ENCODE assay signal across 13 mouse cellular contexts in the genomic region with DNA sequence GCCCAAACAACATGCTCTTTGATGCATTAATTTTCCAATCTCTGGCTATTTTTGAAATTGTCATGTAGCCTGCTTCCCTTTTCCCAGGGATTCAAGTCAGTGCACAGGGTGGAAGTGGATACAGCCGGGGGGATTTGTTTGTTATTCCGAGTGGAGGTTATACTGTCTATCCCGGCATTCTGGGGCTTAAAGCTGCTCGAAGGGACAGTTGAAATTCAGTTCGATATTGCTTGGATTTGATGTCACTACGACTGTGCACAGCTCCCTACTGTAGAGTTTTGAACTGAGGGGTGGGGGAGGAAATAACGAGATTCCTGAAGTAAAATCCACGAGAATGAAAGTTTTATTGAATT.
DNase-seq lines count a peak whose midpoint lies in the region; ATAC-seq lines count a peak whose summit lies in the region.
"Had no signal": no experiment of that assay in that cellular context is flagged by ENCODE, and none has a peak within 500 bp of the region (broad histone marks: within the 10 kb centered on the region; RNA-seq: fewer than 3 reads in every experiment).

No protein-coding gene starts in this region.

- no peaks in the 10 kb centered on the region for H3K9me3 ChIP-seq in forebrain, embryonic 14.5 days (replicated peaks; ENCODE audit: control insufficient read depth, low read length)
- H3K9me3 ChIP-seq in hindbrain, embryonic 11.5 days (ENCODE audit: control insufficient read depth, low read length): no peaks in the 10 kb centered on the region
- H3K9me3 ChIP-seq in midbrain, embryonic 12.5 days: no peaks in the 10 kb centered on the region
- no peaks in the 10 kb centered on the region for H3K9me3 ChIP-seq in neural tube, embryonic 15.5 days (replicated peaks)
- no peaks in the 10 kb centered on the region for H3K9me3 ChIP-seq in limb, embryonic 10.5 days (replicated peaks)
- H3K9me3 ChIP-seq: limb, embryonic 15.5 days had no signal

- H3K4me2 ChIP-seq in forebrain, embryonic 14.5 days (ENCODE audit: low read length): peak overlapping the region; percentile 41
- H3K4me2 ChIP-seq in hindbrain, embryonic 11.5 days (replicated peaks; ENCODE audit: low read depth, low read length): no peak overlapping the region; the same call in 1 of the 2 replicates
- peak overlapping the region; percentile 43 for H3K4me2 ChIP-seq in midbrain, embryonic 12.5 days (replicated peaks)
- peak overlapping the region; percentile 32 for H3K4me2 ChIP-seq in neural tube, embryonic 15.5 days
- H3K4me2 ChIP-seq: limb, embryonic 15.5 days had no signal

- peak; percentile 77 for ATAC-seq in forebrain, embryonic 14.5 days
- peak; percentile 66 for ATAC-seq in hindbrain, embryonic 11.5 days (ENCODE audit: low FRiP score)
- peak; percentile 71 for ATAC-seq in midbrain, embryonic 12.5 days (ENCODE audit: low FRiP score, low read depth)
- ATAC-seq in neural tube, embryonic 15.5 days (ENCODE audit: low FRiP score): no peak
- ATAC-seq: liver, postnatal 0 days had no signal

- H3K9ac ChIP-seq in forebrain, embryonic 14.5 days (ENCODE audit: low read length): peak overlapping the region; percentile 26; the same call in 1 of the 2 replicates
- no peak overlapping the region for H3K9ac ChIP-seq in hindbrain, embryonic 11.5 days (ENCODE audit: low read depth, low read length)
- H3K9ac ChIP-seq in midbrain, embryonic 12.5 days (replicated peaks): no peak overlapping the region
- no peak overlapping the region; the same call in 1 of the 2 replicates for H3K9ac ChIP-seq in neural tube, embryonic 15.5 days (replicated peaks)
- H3K9ac ChIP-seq: limb, embryonic 15.5 days; liver, postnatal 0 days had no signal

- peaks cover 11% of the 10 kb centered on the region for H3K4me1 ChIP-seq in forebrain, embryonic 14.5 days (ENCODE audit: control insufficient read depth, insufficient read depth, low read length)
- H3K4me1 ChIP-seq in hindbrain, embryonic 11.5 days (replicated peaks; ENCODE audit: control insufficient read depth, insufficient read depth, low read length): no peaks in the 10 kb centered on the region
- peaks cover 13% of the 10 kb centered on the region for H3K4me1 ChIP-seq in midbrain, embryonic 12.5 days
- H3K4me1 ChIP-seq in neural tube, embryonic 15.5 days: peaks cover 13% of the 10 kb centered on the region
- no peaks in the 10 kb centered on the region for H3K4me1 ChIP-seq in limb, embryonic 10.5 days
- H3K4me1 ChIP-seq: limb, embryonic 15.5 days had no signal

- no peaks in the 10 kb centered on the region for H3K27me3 ChIP-seq in forebrain, embryonic 14.5 days (replicated peaks; ENCODE audit: control insufficient read depth, insufficient read depth, low read length)
- no peaks in the 10 kb centered on the region for H3K27me3 ChIP-seq in hindbrain, embryonic 11.5 days (ENCODE audit: control insufficient read depth, insufficient read depth, low read length)
- H3K27me3 ChIP-seq in midbrain, embryonic 12.5 days: no peaks in the 10 kb centered on the region; the same call in 1 of the 2 replicates
- H3K27me3 ChIP-seq in neural tube, embryonic 15.5 days (replicated peaks): no peaks in the 10 kb centered on the region
- no peaks in the 10 kb centered on the region for H3K27me3 ChIP-seq in limb, embryonic 10.5 days (ENCODE audit: low read depth, poor library complexity, severe bottlenecking)
- H3K27me3 ChIP-seq: limb, embryonic 15.5 days had no signal

- WGBS in forebrain, embryonic 14.5 days: 6% methylated on average over 8 of the region's 8 CpGs
- WGBS in hindbrain, embryonic 11.5 days: 41% methylated on average over 8 of the region's 8 CpGs
- 17% methylated on average over 8 of the region's 8 CpGs for WGBS in midbrain, embryonic 12.5 days
- 20% methylated on average over 8 of the region's 8 CpGs for WGBS in neural tube, embryonic 15.5 days
- 80% methylated on average over 8 of the region's 8 CpGs for WGBS in limb, embryonic 10.5 days

- no peaks in the 10 kb centered on the region for H3K36me3 ChIP-seq in forebrain, embryonic 14.5 days (ENCODE audit: control insufficient read depth, insufficient read depth, low read length)
- no peaks in the 10 kb centered on the region for H3K36me3 ChIP-seq in hindbrain, embryonic 11.5 days (ENCODE audit: control insufficient read depth, insufficient read depth, low read length)
- no peaks in the 10 kb centered on the region for H3K36me3 ChIP-seq in midbrain, embryonic 12.5 days
- no peaks in the 10 kb centered on the region for H3K36me3 ChIP-seq in neural tube, embryonic 15.5 days
- H3K36me3 ChIP-seq in limb, embryonic 10.5 days: no peaks in the 10 kb centered on the region
- H3K36me3 ChIP-seq: limb, embryonic 15.5 days had no signal

- 0 out of 2 replicates have a peak overlapping the region, but pooled peaks have one; percentile 6 for H3K4me3 ChIP-seq in forebrain, embryonic 14.5 days (ENCODE audit: low read depth, low read length)
- no peak overlapping the region for H3K4me3 ChIP-seq in hindbrain, embryonic 11.5 days (ENCODE audit: low read depth, low read length)
- no peak overlapping the region for H3K4me3 ChIP-seq in midbrain, embryonic 12.5 days
- H3K4me3 ChIP-seq in neural tube, embryonic 15.5 days (replicated peaks): no peak overlapping the region
- H3K4me3 ChIP-seq in limb, embryonic 10.5 days: no peak overlapping the region
- H3K4me3 ChIP-seq: limb, embryonic 15.5 days had no signal

- peak overlapping the region; percentile 88 for H3K27ac ChIP-seq in forebrain, embryonic 14.5 days (ENCODE audit: low read depth, low read length)
- no peak overlapping the region for H3K27ac ChIP-seq in hindbrain, embryonic 11.5 days (ENCODE audit: low read depth, low read length)
- H3K27ac ChIP-seq in midbrain, embryonic 12.5 days (replicated peaks): peak overlapping the region; percentile 56
- H3K27ac ChIP-seq in neural tube, embryonic 15.5 days (replicated peaks): peak overlapping the region; percentile 65
- H3K27ac ChIP-seq in limb, embryonic 10.5 days: no peak overlapping the region
- H3K27ac ChIP-seq: limb, embryonic 15.5 days had no signal

- DNase-seq in forebrain, embryonic 14.5 days (ENCODE audit: low spot score): no peak
- DNase-seq in hindbrain, embryonic 11.5 days (ENCODE audit: low spot score): peak; percentile 11
- DNase-seq in layer of hippocampus, adult 9-10 months (ENCODE audit: low spot score): no peak
- no peak for DNase-seq in right cerebral cortex, postnatal 25 days
- DNase-seq in limb, embryonic 10.5 days (ENCODE audit: low spot score): no peak
- DNase-seq: adrenal gland, postnatal 10 days; cerebellum, adult 18-20 months; kidney, adult 9 months; liver, postnatal 0 days; thymus, adult 2 months had no signal

Comparison
In these comparisons a context has a peak if more than half of its experiments do, and no peak if none do; other contexts are left out.
1. H3K27ac ChIP-seq: peak in forebrain, embryonic 14.5 days (single experiment), midbrain, embryonic 12.5 days (single experiment) and neural tube, embryonic 15.5 days (single experiment); none in hindbrain, embryonic 11.5 days (single experiment) and limb, embryonic 10.5 days (single experiment).